Mouse (Mus musculus) gastrocnemius, postnatal 36 days (tissue): ENCODE measurements at regions not wholly inside any gene's neighbourhood (a gene's known extent, or its start where the extent isn't known, plus 50 kb on each side); places are given as distances from the start of the nearest gene placed in this dataset.
"Not testable (repeated sequence)": the region's sequence is repeated elsewhere in the genome, so short reads cannot be mapped to it uniquely, and the experiment has no call there.

Experiments used
- DNase-seq, 2 experiments: peaks; one replicate each; pipeline ENCODE4 v3.0.0; 2022
- intact Hi-C: fragments of 180-260 bp; cut with DNase I; formaldehyde crosslinking; loops from one replicate; pipeline ENCODE4 v1.15.1; 2025

- peak; percentile 13 for DNase-seq
- intact Hi-C loops = no loop called here
Observed at GRCm38 (mm10) chrX:162359767-162360545, 200.4 kb upstream of the Nhs start.

DNA sequence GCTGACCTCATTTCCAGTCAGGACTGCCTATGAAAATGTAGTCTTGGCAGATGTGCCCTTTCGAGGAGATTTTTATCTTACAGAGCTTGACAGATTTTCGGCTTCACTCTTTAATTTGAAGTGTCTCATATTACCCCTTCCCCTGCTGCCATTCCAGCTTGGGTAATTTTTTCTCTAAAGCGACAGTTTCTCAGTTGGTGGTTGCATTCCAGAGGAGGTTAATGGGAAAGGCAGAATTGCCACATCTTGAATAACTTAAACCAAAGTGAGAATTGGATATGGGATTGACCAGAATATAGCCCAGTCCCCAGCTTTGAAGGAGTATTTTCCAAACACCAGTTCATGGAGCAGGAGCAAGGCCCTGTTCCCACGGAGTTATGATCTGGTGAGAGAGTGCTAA lies 188.8 kb upstream of the Nhs start:
- intact Hi-C loops = no loop called here
- DNase-seq = no peak

DNA sequence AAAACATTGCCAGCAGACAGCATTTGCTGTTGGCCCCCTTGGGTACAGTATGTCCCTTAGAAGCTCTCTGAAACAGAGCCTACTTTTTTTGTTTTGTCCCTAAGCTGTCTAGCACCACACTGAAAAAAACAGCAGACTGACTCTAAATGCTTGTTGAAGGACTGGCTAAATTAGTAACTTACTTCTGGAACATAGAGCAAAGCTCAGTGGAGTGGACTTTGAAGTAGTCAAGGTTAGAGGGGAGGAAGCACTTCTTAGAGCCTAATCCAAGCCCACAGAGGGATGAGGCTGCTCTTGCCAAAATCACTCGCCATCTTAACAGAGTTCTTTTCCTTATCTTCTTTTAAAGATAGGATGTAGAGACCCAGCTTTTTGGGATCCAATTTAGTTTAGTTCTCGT lies 188.4 kb upstream of the Nhs start:
- intact Hi-C loops = no loop called here
- DNase-seq = no peak

GRCm38 (mm10) chrX:162345497-162346143 lies 186.1 kb upstream of the Nhs start:
- peak in 1 of 2 experiments; percentile 11 for DNase-seq
- intact Hi-C loops = no loop called here

- intact Hi-C loops = no loop called here
- no peak for DNase-seq
Observed at GRCm38 (mm10) chrX:162332121-162332520, 172.6 kb upstream of the Nhs start.

DNA sequence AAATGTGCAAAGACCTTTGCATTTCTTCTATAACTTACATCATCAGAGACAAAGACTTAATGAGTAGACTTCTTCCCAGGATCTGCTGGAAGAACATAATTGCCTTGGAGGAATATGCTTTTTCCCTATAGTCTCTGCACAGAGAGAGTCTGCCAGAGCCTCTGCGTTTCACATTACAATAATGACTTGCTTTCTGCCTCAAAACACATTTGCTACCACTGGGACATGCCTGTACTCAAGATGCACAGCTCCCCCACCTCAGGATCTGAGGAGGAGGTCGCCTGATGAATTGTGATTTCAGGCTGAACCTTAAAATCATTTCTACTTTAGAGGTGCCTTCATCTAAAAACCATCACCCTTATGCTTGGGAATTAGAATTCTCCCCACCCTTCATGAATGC lies 148.1 kb upstream of the Nhs start:
- no peak for DNase-seq
- intact Hi-C loops = no loop called here

DNA sequence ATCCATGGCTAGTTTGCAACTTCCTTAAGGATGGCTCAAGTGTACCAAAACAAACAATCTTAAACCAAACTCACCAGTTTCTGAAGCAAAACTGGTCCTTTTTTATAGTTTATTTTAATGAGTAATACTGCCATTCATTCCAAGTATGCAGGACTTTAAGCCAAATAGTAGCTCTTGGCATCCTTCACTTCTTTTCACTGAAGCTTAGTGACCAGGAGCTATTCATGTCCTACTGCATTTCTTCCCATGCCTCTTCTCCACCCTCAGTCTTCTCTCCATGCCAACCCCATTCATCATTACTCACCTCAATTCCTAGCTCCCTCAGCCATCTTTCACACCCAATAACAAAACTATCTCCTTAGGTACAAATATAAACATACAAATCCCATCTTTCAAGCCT lies 144.6 kb upstream of the Nhs start:
- intact Hi-C loops = no loop called here
- DNase-seq = no peak

DNA sequence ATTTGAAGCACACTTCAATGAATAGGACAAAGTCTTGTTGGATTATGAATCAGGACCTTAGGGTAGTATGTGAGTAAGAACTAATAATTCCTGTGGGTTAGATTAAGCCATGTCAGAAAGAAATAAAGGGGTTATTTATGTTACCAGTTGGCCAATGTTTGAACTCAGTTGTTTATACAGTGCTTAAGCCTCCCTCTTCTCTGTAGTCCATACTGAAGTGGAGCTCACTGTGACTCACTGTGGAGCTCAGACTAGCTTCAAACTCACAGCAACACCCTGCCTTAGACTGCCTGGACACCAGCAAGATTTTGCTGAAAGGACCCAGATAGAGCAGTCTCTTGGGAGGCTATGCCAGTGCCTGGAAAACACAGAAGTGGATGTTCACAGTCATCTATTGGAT lies 143.3 kb upstream of the Nhs start:
- no peak for DNase-seq
- intact Hi-C loops = no loop called here

DNA sequence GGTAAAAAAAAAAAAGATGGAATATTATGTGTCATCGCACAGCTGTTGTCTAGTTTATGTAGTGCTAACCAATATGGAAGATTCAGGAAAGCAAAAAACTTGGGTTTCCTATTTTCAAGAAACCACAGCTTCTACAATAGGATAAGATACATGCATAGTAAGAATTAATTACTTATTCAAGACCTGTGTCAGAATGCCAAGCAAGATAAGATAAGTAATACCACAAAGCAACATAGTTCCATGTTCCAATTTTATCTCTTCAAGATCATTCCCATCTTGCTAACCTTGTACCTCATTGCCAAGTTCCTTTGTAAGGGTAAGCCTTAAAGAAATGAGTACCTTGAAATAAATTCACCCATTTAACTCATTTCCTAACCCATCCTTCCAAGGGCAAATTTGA lies 131.7 kb upstream of the Nhs start:
- no peak for DNase-seq
- intact Hi-C loops = no loop called here

- intact Hi-C loops = loop anchor here (10.0 kb wide), 1 partner anchor 121 kb away; no protein-coding TSS in a partner anchor
- not testable (repeated sequence) for DNase-seq
Observed at GRCm38 (mm10) chrX:162286155-162286554, 126.6 kb upstream of the Nhs start.

GRCm38 (mm10) chrX:162284252-162284651 lies 124.7 kb upstream of the Nhs start:
- no peak for DNase-seq
- intact Hi-C loops = loop anchor here (10.0 kb wide), 1 partner anchor 119 kb away; no protein-coding TSS in a partner anchor

DNA sequence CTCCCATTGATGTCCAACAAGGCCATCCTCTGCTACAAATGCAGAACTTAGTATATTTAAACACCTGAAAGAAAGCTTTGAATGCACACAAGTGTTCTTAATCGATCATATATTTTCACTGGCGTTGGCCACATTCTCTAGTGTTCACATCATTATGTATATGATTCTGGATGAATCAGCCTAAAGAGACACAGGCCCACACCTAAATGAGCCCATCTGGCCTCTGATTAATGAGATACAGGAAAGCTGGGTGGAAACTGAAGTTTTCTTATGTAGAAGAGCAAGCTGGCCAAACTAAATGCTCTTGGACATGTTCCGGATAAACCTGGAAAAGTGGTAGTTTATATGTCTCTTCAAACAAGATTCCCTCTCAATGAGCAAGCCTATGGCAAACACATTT lies 123.2 kb upstream of the Nhs start:
- DNase-seq = no peak
- intact Hi-C loops = loop anchor here (10.0 kb wide), 1 partner anchor 118 kb away; no protein-coding TSS in a partner anchor

DNA sequence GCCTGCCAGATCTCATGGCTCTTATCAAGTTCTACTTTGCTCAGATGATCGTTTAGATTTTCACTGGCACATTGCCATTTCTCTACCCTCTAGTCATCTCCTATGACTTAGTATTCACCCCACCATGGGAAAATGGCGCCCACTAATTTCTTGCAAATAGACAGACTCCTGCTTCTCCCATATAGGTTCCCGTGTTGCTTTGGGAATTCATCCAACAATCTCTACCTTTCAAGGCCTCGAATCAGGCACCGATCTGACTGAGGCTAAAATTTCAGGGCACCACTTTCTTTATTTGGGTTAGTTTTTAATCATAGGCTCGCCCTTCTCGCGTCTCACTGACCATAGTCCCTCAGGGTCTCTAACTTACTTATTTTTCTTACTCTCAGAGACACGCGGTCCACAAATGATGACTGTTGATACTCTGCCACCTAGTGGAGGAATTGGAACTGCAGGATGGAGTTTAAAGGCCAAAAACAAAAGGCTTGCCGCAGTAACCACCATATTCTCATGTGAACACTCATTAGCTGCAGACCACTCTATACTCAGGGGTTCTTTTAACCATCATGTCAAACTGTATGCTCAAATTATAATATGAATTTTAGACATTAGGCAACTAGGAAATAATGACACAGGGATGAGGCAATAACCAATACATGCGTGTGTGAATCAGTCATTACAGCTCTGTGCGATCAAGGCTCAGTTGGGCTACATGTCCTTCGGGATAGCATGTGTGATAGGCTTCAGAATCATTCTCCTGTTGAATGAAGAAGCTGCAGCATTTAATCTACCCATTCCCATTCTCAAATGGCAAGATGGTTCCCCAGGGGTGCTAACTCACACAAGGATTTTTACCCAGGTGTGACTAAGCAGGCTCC lies 119.5 kb upstream of the Nhs start:
- intact Hi-C loops = loop anchor here (5.0 to 10.0 kb wide), 2 partner anchors 178 to 304 kb away; no protein-coding TSS in a partner anchor
- no peak for DNase-seq

GRCm38 (mm10) chrX:162274581-162274980 lies 115.1 kb upstream of the Nhs start:
- intact Hi-C loops = loop anchor here (10.0 kb wide), 1 partner anchor 300 kb away; no protein-coding TSS in a partner anchor
- DNase-seq = no peak

GRCm38 (mm10) chrX:162271189-162271588 lies 111.7 kb upstream of the Nhs start:
- intact Hi-C loops = loop anchor here (10.0 kb wide), 1 partner anchor 296 kb away; no protein-coding TSS in a partner anchor
- DNase-seq = no peak

DNA sequence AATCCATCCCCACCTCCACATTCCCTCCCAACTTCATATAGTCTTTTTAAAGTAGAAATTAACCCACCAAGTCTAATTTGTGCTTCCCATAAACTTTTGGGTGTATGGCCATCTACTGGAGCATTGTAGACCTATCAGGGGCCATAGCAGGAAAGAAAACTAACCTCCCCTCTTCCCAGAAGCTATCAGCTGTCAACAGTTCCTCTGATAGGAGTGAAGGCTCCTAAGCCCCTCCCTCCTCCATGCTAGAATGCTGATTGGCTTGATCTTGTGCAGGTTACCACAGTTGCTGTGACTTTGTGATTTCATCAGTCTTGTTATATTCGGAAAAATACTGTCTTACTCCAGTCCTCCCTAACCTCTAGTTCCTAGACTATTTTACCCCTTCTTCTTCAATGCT lies 109.4 kb upstream of the Nhs start:
- intact Hi-C loops = no loop called here
- DNase-seq = no peak

- DNase-seq = no peak
- intact Hi-C loops = no loop called here
Observed at GRCm38 (mm10) chrX:162268112-162268511, 108.6 kb upstream of the Nhs start.

DNA sequence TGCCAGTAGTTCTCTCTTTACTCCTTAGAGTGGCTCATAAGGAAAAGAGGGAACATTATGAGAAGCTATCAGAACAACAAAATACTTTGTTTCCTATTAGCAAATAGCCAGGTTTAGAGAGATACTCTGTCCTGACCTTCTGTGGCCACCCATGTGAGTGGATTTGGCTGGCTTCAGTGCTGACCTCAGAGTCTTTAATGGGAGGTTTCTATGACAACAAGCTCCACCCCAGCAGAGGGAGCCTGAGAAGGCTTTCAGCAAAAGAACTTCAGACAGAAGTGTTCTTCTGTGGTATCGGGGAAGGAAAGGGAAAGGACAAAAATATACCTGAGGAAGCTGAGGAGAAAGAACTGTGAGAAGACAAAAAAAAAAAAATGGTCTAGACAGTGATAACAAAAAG lies 108.1 kb upstream of the Nhs start:
- intact Hi-C loops = no loop called here
- DNase-seq = peak in 1 of 2 experiments; percentile 11

GRCm38 (mm10) chrX:162266769-162267168 lies 107.2 kb upstream of the Nhs start:
- no peak for DNase-seq
- intact Hi-C loops = no loop called here

- intact Hi-C loops = no loop called here
- no peak for DNase-seq
Observed at GRCm38 (mm10) chrX:162257398-162257797, 97.9 kb upstream of the Nhs start.

DNA sequence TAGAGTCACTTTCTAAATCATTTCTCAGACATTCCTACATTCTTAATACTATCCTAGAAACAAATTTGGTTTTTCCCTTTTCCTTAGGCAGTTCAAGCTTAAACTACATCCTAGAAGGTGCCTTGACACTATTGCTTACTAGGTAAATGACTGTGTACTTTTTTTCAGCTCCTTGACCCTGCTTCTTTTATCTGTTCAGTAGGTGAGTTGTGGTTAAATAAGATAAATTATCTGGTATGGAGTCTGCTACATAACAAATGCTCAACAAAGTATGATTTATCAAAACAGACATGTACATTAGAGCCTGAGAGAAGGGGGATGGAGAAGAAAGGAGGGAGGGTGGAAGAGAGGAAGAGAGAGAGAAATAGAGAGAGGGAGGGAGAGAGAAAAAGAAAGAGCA lies 96.3 kb upstream of the Nhs start:
- intact Hi-C loops = no loop called here
- no peak for DNase-seq
